In the genomic region with DNA sequence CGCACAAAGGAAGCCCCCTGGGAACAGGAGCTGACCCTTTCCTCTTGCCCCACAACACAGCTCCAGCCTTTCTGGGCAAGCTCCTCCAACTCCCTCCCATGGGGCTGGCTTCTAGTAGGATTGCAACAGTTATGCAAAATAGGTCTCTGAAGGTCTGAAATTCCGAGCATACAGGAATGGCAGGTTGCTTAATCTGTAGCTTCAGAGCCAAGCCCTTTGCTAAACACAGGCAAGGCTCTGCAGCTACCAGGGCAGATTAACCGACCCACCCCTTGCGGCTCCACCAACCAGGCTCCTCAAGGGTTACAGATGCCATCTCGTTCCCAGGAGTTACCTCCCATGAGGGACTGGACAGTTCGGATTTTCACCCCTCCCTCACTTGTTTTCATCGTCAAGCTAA, we compare ENCODE assay signal across 8 mouse cellular contexts.
DNase-seq lines count a peak whose midpoint lies in the region; ATAC-seq and TF ChIP-seq lines count a peak whose summit lies in the region.

No protein-coding gene starts in this region.

- H3K4me3 ChIP-seq in intestine, embryonic 15.5 days (replicated peaks), result no peak overlapping the region
- H3K4me3 ChIP-seq in lung, postnatal 0 days (ENCODE audit: low read depth, low read length), result no peak overlapping the region

- peaks cover 5% of the 10 kb centered on the region for H3K4me1 ChIP-seq in intestine, embryonic 15.5 days (replicated peaks)
- H3K4me1 ChIP-seq in lung, postnatal 0 days (ENCODE audit: insufficient read depth, low read depth, low read length), result peaks cover 4% of the 10 kb centered on the region

- H3K27me3 ChIP-seq in intestine, embryonic 15.5 days (replicated peaks), result no peaks in the 10 kb centered on the region
- no peaks in the 10 kb centered on the region for H3K27me3 ChIP-seq in lung, postnatal 0 days (replicated peaks; ENCODE audit: insufficient read depth, low read length)

- no peak overlapping the region for H3K4me2 ChIP-seq in intestine, embryonic 15.5 days (replicated peaks)
- peak overlapping the region; percentile 25 for H3K4me2 ChIP-seq in lung, postnatal 0 days (replicated peaks; ENCODE audit: low read depth, low read length)

- H3K27ac ChIP-seq in intestine, embryonic 15.5 days, result 0 out of 2 replicates have a peak overlapping the region, but pooled peaks have one; percentile 7
- peak overlapping the region; percentile 80 for H3K27ac ChIP-seq in lung, postnatal 0 days (ENCODE audit: low read length)

- H3K9me3 ChIP-seq in intestine, embryonic 15.5 days, result no peaks in the 10 kb centered on the region
- no peaks in the 10 kb centered on the region for H3K9me3 ChIP-seq in lung, postnatal 0 days (ENCODE audit: low read length)

- 24% methylated on average over 7 of the region's 7 CpGs for WGBS in intestine, embryonic 15.5 days
- WGBS in lung, postnatal 0 days, result 22% methylated on average over 7 of the region's 7 CpGs

- DNase-seq in 3T3-L1 (ENCODE audit: low read depth, low spot score), result peak; percentile 35
- DNase-seq in adrenal gland, adult (ENCODE audit: inconsistent age in 2 of 2, low spot score in 1 of 2), result peak; percentile 40 to 84
- peak; percentile 46 for DNase-seq in gastrocnemius, postnatal 14 days
- peak; percentile 94 for DNase-seq in lung, postnatal 0 days (ENCODE audit: low spot score)
- peak; percentile 70 for DNase-seq in yolk sac, embryonic 10.5 days (ENCODE audit: low spot score)
- no peak for DNase-seq in cerebellum, postnatal 36 days
- DNase-seq in right cerebral cortex, adult 18-20 months, result no peak

- no peak for TF ChIP-seq EP300 in lung, postnatal 0 days (IDR thresholded peaks at IDR 0.05)

- 0 out of 2 replicates have a peak, but pooled peaks have one; percentile 5 for TF ChIP-seq CTCF in lung, postnatal 0 days (IDR thresholded peaks at IDR 0.05)

- no peaks in the 10 kb centered on the region for H3K36me3 ChIP-seq in intestine, embryonic 15.5 days
- H3K36me3 ChIP-seq in lung, postnatal 0 days (ENCODE audit: insufficient read depth, low read length), result no peaks in the 10 kb centered on the region

- H3K9ac ChIP-seq in intestine, embryonic 15.5 days, result no peak overlapping the region
- H3K9ac ChIP-seq in lung, postnatal 0 days (replicated peaks; ENCODE audit: low read depth), result no peak overlapping the region

- intact Hi-C loops in gastrocnemius, postnatal 14 days (cut with DNase I; ENCODE audit: low total_unique reads), result no loop called here

- peak; percentile 75 for ATAC-seq in intestine, embryonic 15.5 days
- ATAC-seq in lung, postnatal 0 days, result peak; percentile 86

Comparison
In these comparisons a context has a peak if more than half of its experiments do, and no peak if none do; other contexts are left out.
1. DNase-seq: peak in 3T3-L1 (single experiment), adrenal gland, adult (2 of 2), gastrocnemius, postnatal 14 days (single experiment), lung, postnatal 0 days (single experiment) and yolk sac, embryonic 10.5 days (single experiment); none in cerebellum, postnatal 36 days (0 of 2) and right cerebral cortex, adult 18-20 months (single experiment).